Mouse (Mus musculus): Measurements from ENCODE around the gene Gm20696.

Gm20696 gene

DNA sequence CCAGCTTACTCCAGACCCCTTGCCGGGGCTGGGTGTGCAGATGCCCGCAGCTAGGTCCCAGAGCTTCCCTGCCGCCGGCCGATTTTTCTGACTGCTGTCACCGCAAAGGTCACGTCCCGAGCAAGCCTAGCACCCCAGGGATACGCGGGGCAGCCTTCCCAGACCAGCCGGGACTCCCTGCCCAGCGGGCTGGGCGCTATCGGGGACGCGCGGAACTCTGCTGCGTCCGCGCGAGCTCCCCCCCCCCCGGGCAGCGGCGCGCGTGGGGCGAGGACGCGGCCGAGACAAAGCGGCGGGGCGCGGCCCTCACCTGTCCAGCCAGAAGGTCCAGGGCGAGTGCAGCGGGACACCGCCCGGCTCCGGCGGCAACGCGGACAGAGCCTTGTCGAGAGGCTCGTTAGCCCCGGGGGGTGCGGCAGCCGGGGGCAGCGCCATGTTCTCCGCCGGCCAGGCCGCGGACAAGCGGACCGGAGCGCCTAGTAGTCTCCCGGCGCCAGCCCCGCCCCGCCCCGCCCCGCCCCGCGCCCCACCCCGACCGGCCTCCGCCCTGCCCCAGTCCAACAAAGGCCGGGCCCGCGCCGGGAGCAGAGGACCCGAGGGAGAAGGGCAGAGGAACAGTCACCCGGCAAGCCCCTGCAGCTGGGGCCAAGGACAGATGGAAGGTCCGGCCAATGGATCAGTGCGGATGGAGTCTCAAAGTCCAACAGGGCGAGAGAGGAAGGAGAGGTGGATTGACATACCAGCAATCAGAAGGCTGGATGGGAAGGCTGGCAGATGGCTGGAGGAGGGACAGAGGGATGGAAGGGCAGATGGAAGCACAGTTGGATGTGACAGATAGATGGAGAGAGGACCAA lies at the start of gene Gm20696, which contains the start of gene Eif4e3:
Gm20696 (minus strand) TSS at position 480 of the 854 bp plus-strand sequence.
Eif4e3 (minus strand) TSS at position 454 of the 854 bp plus-strand sequence.
- DNase-seq (ENCODE audit: low spot score in 2 of 2): no peak

DNA sequence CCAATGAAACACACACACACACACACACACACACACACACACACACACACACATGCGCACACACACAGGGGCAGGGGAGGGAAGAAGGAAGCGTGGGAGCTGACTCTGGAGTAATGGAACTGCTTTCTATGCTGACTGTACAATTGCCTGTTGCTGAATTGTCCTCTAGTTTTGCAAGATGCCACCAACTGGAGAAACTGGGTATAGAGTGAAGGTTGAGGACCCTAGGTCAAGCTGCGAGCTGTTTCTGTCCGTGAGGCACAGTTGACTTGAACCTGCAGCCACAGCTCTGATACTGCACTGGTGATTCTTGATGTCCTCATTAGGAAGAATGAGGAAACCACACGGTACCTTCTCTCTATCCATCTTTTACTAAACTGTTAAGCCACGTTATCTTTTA lies 49.3 kb upstream of the Gm20696 start:
- DNase-seq (ENCODE audit: low spot score in 2 of 2): no peak

DNA sequence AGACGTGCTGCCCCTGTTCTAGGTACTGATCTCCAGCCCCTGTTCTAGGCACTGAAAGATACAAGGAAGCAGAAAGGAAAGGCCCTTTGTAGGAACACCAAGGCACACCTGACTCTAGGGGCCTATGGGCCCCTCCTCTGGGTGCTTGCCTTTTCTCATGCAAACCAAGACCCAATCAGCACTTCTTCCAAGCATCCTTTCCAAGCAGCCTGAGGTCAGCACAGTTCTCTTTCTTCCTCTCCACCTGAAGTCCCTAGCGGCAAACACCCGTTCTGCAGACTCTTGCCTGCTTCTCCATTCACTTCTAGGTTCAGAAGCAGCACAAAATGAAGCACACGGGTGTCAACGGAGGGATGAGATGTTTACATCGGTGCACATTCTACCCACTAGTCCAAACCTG lies 48.6 kb upstream of the Gm20696 start:
- no peak for DNase-seq (ENCODE audit: low spot score in 2 of 2)

DNA sequence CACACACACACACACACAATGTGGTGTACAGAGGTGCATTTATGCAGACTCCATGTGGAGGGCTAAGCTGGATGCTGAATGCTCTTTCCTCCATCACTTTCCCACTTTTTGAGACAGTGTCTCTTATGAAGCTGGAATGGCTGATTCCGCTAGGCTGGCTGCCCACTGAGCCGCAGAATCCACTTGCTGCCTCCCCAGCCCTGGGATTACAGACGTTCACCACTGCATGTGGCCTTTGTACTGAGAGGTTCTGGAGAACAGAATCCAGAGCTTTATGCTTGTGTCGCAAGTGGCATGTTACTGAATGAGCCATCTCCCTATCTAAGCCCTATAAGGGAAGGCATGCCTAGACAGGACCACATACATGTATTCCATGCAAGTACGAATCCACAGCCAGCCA lies 46.7 kb upstream of the Gm20696 start:
- no peak for DNase-seq (ENCODE audit: low spot score in 2 of 2)

DNA sequence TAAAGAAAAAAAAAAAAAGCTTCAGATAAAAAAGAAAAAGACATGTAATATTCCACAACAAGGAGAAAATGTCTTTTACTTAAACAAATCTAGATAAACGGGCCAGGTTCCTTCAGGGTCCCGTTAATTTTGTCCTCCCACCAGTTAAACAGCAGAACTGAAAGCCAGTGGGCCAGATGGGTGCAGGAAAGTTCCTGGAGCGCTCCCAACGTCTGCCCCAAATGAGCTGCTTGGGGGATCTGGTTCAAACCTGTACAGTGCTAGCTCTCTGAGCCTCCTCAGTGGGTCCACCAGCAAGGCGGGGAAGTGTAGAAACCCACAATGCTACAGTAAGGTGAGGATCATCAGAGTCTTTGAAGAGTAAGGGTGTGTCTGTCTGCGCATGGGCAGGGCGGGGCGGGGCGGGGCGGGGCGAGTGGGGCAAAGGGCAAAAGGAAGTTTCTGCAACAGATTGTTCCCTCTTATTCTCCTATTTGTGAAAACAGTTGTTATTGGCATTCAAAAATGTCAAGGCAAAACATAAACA lies 45.0 kb upstream of the Gm20696 start:
- no peak for DNase-seq (ENCODE audit: low spot score in 2 of 2)

DNA sequence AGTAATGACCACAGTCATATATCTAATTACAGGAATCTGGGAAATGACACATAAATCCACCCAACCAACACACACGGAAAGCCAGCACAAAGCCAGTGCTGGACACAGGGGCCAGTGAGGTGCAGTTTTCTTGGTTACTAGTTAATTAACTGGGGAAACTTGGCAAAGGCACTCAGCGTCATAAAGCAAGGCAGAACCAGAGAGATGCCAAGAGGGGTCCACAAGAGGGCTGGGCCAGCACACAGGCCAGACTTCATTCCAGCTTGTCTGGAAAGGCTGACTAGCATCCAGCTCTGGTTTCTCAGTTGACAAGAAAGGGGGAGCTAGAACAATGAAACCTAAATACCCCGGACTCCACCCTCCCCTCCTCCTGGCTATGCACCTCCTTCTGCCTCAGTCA lies 33.9 kb upstream of the Gm20696 start:
- no peak for DNase-seq (ENCODE audit: low spot score in 2 of 2)

DNA sequence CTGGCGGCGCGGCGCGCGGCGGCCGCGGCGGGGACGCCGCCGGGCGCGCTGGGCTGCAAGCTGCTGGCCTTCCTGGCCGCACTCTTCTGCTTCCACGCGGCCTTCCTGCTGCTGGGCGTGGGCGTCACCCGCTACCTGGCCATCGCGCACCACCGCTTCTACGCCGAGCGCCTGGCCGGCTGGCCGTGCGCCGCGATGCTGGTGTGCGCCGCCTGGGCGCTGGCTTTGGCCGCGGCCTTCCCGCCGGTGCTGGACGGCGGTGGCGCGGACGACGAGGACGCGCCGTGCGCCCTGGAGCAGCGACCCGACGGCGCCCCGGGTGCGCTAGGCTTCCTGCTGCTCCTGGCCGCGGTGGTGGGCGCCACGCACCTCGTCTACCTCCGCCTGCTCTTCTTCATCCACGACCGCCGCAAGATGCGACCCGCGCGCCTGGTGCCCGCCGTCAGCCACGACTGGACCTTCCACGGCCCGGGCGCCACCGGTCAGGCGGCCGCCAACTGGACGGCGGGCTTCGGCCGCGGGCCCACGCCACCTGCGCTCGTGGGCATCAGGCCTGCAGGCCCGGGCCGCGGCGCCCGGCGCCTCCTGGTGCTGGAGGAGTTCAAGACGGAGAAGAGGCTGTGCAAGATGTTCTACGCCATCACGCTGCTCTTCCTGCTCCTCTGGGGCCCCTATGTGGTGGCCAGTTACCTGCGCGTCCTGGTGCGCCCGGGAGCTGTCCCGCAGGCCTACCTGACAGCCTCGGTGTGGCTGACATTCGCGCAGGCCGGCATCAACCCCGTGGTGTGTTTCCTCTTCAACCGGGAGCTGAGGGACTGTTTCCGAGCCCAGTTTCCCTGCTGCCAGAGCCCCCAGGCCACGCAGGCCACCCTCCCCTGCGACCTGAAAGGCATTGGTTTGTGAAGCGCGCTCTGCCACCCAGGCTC lies 26.6 kb upstream of the Gm20696 start:
- DNase-seq (ENCODE audit: low spot score in 2 of 2): peak in 1 of 2 experiments; percentile 35

DNA sequence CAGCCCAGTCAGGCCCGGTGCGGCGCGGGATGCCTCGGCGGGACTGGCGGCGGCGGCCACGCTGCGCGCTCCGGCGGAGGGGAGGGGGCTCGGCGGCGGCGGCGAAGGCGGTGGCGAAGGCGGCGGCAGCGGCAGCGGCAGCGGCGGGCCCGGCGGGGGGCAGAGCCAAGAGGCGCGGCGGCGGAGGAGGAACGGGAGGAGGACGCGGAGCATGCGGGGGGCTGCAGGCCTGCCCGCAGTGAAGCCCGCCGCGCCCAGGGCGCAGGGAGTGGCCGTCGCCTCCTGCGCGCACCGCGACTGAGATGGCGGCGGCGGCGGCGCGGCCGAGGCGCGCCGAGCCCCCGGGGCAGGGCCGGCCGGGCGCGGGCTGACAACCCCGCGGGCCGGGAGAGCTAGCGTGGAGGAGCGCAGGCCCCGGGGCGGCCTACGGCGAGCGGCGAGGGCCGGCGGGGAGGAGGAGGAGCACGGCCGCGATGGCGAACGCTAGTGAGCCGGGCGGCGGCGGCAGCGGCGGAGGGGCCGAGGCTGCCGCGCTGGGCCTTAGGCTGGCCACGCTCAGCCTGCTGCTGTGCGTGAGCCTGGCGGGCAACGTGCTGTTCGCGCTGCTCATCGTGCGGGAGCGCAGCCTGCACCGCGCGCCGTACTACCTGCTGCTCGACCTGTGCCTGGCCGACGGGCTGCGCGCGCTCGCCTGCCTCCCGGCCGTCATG lies 25.8 kb upstream of the Gm20696 start, which contains the start of gene Gpr27:
Gpr27 (plus strand) TSS at position 474 of the 710 bp plus-strand sequence.
- peak in 1 of 2 experiments; percentile 37 for DNase-seq (ENCODE audit: low spot score in 2 of 2)

DNA sequence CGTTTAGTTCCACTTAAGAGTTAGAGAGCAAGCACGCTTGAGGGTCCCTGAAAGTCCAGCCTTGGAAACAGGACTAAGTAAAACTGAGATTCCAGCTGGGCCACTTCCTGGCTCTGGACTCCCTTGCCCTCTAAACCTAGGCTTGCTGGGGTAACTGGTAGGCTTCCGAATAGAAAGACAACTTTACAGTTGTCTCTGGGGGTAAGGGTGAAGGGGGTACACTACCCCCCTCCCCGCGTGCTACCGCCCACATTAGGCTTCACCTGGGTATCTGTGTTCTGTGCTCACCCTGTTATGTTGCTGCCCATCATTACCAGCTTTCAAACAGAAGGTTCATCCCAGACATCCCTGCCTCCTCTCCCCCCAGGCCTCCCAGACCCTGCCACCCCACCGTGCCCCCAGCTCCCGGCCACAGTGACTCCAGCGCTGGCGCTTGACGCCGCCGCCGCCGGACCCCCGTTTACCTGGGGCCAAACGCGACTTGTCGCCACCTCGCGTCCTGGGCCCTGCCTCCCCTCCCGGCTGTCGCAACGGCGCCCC lies 25.1 kb upstream of the Gm20696 start:
- no peak for DNase-seq (ENCODE audit: low spot score in 2 of 2)

DNA sequence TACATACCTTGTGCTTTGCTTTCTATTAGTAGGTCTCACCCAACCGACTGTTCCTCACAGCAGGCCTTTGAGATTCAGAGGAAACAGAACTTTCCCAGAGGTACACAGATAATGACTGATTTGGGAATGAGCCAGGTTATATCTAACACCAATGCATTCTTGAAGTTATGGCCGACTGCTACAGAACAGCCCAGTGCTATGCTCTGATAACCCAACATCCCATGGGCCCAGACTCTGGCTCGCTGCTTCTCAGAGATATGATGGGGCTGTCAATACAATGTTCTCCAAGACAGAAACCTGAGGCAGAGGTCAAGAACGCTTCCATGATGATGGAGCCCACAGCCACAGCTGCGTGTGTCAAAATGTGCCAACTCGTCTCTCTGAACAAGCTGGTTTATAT lies 21.9 kb upstream of the Gm20696 start:
- no peak for DNase-seq (ENCODE audit: low spot score in 2 of 2)

DNA sequence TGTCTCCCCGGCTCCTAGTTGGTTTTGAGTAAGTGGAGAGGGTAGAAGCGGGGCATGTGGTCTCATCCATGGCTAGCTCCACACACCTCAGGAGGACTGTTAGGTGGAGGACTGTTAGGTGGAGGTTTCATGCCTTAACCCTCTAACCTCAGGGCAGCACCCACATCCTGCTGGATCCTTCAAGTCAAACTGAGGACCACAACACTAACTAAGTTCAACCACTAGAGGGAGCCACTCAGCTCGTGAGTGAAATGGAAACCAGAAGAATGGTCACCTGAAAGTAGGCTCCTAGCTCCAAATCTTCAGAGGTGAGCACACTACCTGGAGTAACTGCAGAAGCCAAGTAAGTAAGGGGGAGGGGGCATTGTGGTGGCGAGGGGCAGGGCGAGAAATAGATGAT lies 18.3 kb upstream of the Gm20696 start:
- no peak for DNase-seq (ENCODE audit: low spot score in 2 of 2)

DNA sequence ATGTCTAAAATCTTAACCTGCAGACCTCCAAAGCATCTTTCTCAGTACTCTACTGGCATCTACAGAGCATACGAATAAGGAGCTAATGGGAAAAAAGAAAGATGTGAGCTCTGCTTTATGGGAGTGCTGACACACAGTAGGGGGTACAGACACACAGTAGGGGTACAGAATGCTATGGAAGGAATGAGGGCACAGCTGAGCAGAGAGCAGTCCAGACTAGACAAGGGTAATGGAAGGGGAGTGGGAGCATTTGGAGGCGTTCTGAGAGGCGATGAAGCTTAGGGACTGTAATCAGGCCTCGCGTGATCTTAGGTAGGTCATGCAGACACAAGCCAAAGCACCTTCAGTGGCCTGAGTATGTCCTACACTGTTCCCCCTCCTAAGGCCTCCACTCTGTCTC lies 17.4 kb upstream of the Gm20696 start:
- DNase-seq (ENCODE audit: low spot score in 2 of 2): no peak

DNA sequence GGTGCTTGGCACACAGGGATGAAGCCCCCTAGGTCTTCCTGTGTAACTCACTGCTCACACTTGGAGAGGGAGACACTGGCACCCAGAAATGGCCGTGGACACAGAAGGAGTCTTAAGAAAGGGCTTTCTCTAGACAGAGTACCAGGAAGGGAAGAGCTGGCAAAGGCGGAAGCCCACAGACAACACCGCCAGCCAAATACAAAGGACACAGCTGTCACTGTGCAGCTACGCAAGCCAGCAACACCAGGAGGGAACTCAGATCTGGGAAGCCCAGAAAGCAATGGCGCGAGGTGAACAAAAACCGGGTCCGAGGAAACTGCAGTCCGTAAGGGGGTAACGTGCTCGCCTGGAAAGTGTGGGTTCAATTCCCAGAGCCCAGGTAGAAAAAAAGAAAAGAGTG lies 11.5 kb upstream of the Gm20696 start:
- DNase-seq (ENCODE audit: low spot score in 2 of 2): no peak

DNA sequence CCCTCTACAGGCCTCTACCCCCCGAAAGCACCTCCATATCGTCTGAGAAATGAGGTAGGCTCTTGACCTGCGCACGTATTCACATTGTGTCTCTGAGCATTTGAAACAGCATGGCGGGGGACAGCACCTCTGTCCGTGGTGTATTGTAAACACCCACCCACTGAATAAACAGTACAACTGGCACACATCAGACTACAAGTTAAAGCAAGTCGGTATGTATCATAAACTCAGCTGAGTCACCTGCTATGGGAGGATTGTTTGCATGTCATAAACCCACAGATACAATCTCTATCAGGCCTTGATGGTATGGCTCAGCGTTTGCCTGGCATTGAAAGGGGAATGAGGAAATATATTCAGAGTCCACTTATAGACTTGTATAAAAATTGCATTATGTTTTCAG lies 10.7 kb upstream of the Gm20696 start:
- no peak for DNase-seq (ENCODE audit: low spot score in 2 of 2)

DNA sequence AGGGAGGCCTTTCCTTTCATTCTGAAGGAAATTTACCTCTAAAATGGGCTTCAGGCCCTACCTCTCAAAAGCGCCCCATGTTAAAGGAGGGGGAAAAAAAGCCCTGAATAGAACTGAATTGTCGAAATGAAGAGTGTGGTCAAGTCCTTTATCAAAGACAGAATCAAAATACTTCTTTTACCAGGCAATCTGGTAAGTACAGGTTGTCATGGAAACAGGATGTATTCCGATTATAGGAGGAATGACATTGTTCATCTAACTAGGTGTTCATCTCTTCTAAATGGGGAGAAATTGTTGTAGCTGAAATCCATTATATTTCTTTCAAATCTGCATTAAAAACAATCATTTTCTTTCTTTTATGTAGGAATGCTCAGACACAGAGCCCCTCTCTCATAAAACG lies 7.9 kb upstream of the Gm20696 start:
- no peak for DNase-seq (ENCODE audit: low spot score in 2 of 2)

DNA sequence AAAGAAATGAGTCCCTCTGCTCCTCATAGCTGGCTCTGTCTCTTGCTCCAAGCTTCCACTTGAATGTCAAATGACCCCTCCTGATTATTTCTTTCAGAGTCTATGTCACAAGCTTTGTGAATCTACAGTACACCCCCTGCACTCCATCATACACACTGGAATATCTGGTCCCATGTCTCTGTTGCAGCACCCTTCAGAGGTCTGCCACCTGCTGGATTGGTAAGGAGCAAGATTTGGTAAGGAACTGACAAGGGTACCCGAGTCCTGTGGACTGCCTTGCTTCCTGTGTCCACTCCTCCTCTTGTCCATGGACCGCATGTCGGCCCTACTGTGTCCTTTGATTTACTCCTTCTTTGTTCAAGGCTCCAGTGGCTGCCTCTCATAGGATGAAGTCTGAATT lies 5.2 kb upstream of the Gm20696 start:
- no peak for DNase-seq (ENCODE audit: low spot score in 2 of 2)

DNA sequence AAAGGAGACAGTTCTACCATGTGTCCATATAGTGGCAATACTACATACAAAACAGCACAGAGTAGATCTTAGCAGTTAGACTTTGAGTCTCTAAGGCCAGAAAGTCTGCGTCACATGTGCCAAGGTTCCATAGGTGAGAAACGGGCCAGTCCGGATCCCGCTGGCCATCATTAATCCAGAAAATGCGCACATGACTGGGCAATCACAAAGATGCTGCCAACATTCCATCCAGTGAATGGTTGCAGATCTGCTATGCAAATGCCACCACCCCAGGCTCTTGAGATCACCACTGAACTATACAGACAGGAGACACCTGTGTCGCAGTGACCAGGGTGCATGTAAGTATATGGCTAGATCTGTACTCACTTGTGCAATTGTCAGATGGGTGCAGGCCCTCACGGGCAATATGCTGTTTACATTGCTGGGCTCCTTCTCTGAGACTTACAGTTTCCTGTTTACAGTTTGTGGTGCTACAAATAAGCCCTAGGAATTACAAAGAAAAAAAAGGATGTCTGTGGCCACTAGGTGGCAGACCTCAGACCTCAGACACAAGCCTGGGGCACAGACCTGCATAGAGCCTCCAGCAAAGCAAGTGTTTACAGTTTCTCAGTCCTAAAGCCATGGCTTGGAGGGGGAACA lies 4.0 kb upstream of the Gm20696 start:
- DNase-seq (ENCODE audit: low spot score in 2 of 2): peak in 1 of 2 experiments; percentile 72

DNA sequence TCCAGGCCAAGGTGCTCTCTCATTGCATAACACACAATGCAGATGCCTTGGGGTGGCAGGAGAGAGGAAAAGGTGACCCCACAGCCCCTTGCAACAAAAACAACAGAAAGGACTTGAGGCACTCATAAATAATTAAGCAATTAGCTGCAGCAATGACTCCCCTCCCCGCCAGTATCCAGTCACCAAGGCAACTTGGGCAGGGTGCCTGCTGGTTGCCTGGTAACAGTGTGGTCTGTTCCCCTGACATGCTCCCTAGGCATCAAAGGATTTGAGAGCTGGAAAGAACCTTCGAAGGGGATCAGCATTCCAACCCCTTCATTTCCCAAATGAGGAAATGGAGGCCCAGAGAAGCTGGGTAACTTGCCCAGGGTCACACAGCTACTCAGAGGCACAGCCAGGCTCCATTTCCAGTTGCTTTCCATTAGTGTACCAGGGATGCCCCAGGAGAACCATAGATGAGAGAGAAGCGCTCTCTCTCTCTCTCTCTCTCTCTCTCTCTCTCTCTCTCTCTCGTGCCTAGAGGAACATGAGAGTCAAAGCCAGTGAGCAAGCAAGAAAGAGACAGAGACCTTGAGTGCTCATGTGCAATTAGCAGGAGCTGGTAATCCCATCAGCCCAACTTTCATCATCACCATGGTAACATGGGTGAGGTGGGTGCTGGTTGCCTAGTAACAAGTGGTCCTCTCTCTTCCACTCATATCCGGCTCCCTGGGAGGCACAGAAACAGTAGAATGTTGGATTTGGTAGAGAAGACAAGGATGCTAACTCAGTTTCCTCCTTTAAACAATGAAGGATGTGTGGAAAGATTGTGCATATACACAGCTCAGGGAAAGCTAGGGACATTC lies 3.1 kb upstream of the Gm20696 start:
- peak; percentile 77 to 81 for DNase-seq (ENCODE audit: low spot score in 2 of 2)

DNA sequence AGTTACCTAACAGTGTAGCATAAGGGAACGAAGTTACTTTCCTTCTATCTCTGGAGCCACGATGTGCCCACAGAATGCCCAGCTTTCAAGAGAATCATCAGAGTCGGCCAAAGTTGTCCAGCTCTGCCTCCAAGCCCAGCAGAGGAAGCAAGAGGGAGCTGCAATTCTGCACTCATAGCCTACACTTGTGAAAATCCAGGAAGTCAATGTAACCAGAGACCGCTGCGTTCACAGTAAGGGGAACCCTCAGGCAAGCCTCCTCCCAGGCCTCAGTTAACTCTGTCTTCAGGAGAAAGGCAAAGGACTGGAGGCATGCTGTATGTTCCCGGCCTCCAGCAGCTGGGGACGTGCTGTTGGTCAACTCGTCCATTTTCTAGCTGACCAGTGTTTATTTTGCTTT lies 693 bp upstream of the Gm20696 start:
- DNase-seq (ENCODE audit: low spot score in 2 of 2): no peak

All from right cerebral cortex, adult 2 months (tissue).